Mouse (Mus musculus): Measurements from ENCODE around the gene Pcmt1. TPM values are rescaled to one million over a fixed set of nuclear protein-coding genes. Genes with fewer than 3 reads are reported as not detected.
"Not testable (repeated sequence)": the region's sequence is repeated elsewhere in the genome, so short reads cannot be mapped to it uniquely, and the experiment has no call there.

The Pcmt1 gene
- polyA plus RNA-seq, 1 experiment from 2014 or later: 126 TPM

DNA sequence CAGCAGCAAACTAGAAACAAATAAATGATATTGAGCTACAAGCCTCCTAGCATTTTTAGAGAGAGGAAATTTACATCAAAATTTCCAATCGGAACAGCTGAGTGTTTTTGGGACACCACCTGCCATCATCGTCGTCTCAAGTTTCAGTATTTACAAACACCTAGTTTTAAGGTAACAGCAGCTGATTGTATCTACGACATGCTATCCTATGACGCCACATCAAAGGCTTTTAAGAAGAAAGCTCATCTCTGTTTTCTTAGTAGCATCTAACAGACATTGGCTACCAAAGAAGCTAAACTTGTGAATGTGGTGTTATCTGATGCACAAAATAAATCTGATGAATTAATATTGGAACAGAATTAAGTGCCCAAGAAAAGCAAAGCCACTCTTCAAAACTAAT lies 50.6 kb downstream of the Pcmt1 start:
- WGBS: 84% methylated on average over 5 of the region's 5 CpGs
- peaks cover 25% of the 10 kb centered on the region for H3K36me3 ChIP-seq (ENCODE audit: control insufficient read depth, insufficient read depth, low read length)
- DNase-seq (ENCODE audit: low spot score): no peak

DNA sequence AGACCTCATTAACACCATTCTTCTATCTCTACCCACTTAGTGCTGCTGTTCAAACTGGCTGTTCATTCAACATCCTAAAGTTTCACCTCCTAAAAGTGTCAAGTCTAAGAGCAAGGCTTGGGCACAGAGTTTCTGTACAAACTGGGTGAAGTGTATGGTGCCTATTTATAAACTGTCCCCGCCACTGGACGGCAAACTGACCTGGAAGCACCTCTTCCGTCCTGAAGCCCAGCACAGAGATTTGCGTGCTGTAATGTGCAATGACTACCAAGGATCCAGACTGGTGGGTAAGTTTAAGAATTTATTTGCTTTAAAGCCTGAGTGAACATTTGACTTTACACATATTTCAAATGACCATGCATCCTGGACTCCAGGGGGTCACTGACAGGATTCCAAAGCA lies 51.8 kb downstream of the Pcmt1 start:
- Histone ChIP-seq H3K4me2 (ENCODE audit: low read depth, low read length) (no peak overlapping the region), H3K27me3 (replicated peaks; ENCODE audit: control insufficient read depth, insufficient read depth, low read length) (no peaks in the 10 kb centered on the region), H3K9me3 (ENCODE audit: control insufficient read depth, low read length) (no peaks in the 10 kb centered on the region), H3K9ac (ENCODE audit: low read depth, low read length) (no peak overlapping the region), H3K4me3 (ENCODE audit: low read depth, low read length) (no peak overlapping the region), H3K4me1 (ENCODE audit: control insufficient read depth, insufficient read depth, low read length) (no peaks in the 10 kb centered on the region), H3K27ac (replicated peaks; ENCODE audit: low read depth, low read length) (no peak overlapping the region), H3K36me3 (ENCODE audit: control insufficient read depth, insufficient read depth, low read length) (peaks cover 25% of the 10 kb centered on the region)
- 89% methylated on average over 4 of the region's 4 CpGs for WGBS
- DNase-seq (ENCODE audit: low spot score): no peak
- no peak for ATAC-seq (ENCODE audit: low read depth)

More for the DNA sequence above, 50.6 kb downstream of the Pcmt1 start:
- Histone ChIP-seq H3K4me3 (ENCODE audit: low read depth, low read length) (no peak overlapping the region), H3K4me1 (ENCODE audit: control insufficient read depth, insufficient read depth, low read length) (no peaks in the 10 kb centered on the region), H3K4me2 (ENCODE audit: low read depth, low read length) (no peak overlapping the region), H3K27ac (replicated peaks; ENCODE audit: low read depth, low read length) (no peak overlapping the region), H3K9me3 (ENCODE audit: control insufficient read depth, low read length) (no peaks in the 10 kb centered on the region), H3K9ac (ENCODE audit: low read depth, low read length) (no peak overlapping the region), H3K27me3 (replicated peaks; ENCODE audit: control insufficient read depth, insufficient read depth, low read length) (no peaks in the 10 kb centered on the region)
- no peak for ATAC-seq (ENCODE audit: low read depth)

DNA sequence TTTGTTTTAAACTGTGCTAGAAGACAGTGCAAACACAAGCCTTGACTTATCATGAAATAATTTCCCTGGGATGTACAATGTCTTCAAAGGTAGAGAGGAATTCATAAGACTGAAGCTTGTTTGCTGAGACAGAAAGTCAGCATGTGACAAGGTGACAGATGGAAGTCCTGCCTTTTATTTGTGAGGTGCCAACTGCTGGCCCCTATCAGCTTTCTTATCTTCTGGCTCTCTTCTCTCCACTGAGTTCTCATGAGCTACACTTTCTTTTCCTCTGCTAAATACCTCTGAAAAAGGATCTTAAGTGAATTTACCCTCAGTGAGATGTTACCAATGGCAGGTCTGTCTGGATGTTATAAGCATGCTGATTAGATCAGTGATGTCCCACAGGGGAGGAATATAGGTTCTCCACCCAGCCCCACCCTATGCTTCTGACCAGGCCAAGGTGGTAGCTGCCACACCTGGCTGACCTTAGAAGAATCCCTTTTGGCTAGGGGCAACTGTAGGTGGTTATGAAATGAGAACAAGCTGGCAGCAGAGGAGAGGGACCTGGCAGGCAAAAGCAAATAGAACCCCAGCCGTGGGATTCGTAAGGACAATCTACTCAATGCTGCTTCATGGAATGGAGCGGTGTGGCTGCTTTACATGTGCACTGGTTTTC lies 56.9 kb downstream of the Pcmt1 start:
- no peaks in the 10 kb centered on the region for H3K9me3 ChIP-seq (ENCODE audit: control insufficient read depth, low read length)
- H3K27me3 ChIP-seq (replicated peaks; ENCODE audit: control insufficient read depth, insufficient read depth, low read length): no peaks in the 10 kb centered on the region
- DNase-seq (ENCODE audit: low spot score): no peak
- no peak overlapping the region for H3K4me2 ChIP-seq (ENCODE audit: low read depth, low read length)
- no peaks in the 10 kb centered on the region for H3K4me1 ChIP-seq (ENCODE audit: control insufficient read depth, insufficient read depth, low read length)
- ATAC-seq (ENCODE audit: low read depth): no peak
- no peak overlapping the region for H3K27ac ChIP-seq (replicated peaks; ENCODE audit: low read depth, low read length)
- no peak overlapping the region for H3K4me3 ChIP-seq (ENCODE audit: low read depth, low read length)
- no peak overlapping the region for H3K9ac ChIP-seq (ENCODE audit: low read depth, low read length)
- WGBS: 87% methylated on average over 3 of the region's 3 CpGs
- H3K36me3 ChIP-seq (ENCODE audit: control insufficient read depth, insufficient read depth, low read length): peaks cover 9% of the 10 kb centered on the region; the same call in 1 of the 2 replicates

DNA sequence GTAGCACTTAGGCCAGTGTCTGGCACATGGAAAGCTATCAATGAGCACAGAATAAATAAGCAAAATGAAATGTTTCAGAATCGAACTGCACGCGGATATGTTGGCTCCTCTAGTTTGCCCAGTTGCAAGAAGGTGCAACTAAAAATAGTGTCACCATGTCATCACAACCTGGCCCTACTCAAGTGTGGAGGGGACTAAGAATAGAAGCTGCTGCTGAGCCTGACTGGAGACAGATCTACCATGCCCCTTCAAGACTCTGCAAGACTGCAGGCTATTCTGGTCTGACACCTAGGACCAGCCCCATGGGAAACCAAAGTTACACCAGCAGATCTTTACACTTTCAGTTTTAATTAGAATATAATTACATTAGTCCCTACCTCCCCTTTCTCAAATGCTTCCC lies 58.6 kb downstream of the Pcmt1 start:
- WGBS: 90% methylated on average over 3 of the region's 3 CpGs
- Histone ChIP-seq H3K27me3 (replicated peaks; ENCODE audit: control insufficient read depth, insufficient read depth, low read length) (no peaks in the 10 kb centered on the region), H3K9ac (ENCODE audit: low read depth, low read length) (no peak overlapping the region), H3K27ac (replicated peaks; ENCODE audit: low read depth, low read length) (no peak overlapping the region), H3K36me3 (ENCODE audit: control insufficient read depth, insufficient read depth, low read length) (no peaks in the 10 kb centered on the region), H3K4me1 (ENCODE audit: control insufficient read depth, insufficient read depth, low read length) (no peaks in the 10 kb centered on the region), H3K4me2 (ENCODE audit: low read depth, low read length) (no peak overlapping the region), H3K4me3 (ENCODE audit: low read depth, low read length) (no peak overlapping the region), H3K9me3 (ENCODE audit: control insufficient read depth, low read length) (no peaks in the 10 kb centered on the region)
- ATAC-seq (ENCODE audit: low read depth) (no peak), DNase-seq (ENCODE audit: low spot score) (no peak)

DNA sequence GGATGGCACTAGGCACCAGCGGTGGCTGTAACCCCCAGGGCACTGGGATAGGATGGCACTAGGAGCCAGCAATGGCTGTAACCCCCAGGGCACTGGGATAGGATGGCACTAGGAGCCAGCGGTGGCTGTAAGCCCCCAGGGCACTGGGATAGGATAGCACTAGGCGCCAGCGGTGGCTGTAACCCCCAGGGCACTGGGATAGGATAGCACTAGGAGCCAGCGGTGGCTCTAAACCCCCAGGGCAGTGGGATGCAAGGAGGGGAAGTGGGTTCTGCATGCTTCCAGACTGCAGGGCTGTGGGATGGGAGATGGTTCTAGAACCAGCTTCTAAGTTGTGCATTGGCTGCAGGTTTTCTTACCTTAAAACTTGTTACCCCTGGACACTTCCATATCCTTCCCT lies 60.2 kb downstream of the Pcmt1 start:
- Histone ChIP-seq H3K27ac (replicated peaks; ENCODE audit: low read depth, low read length) (no peak overlapping the region), H3K4me2 (ENCODE audit: low read depth, low read length) (no peak overlapping the region), H3K36me3 (ENCODE audit: control insufficient read depth, insufficient read depth, low read length) (no peaks in the 10 kb centered on the region), H3K4me1 (ENCODE audit: control insufficient read depth, insufficient read depth, low read length) (no peaks in the 10 kb centered on the region), H3K4me3 (ENCODE audit: low read depth, low read length) (no peak overlapping the region), H3K27me3 (replicated peaks; ENCODE audit: control insufficient read depth, insufficient read depth, low read length) (no peaks in the 10 kb centered on the region), H3K9me3 (ENCODE audit: control insufficient read depth, low read length) (no peaks in the 10 kb centered on the region), H3K9ac (ENCODE audit: low read depth, low read length) (no peak overlapping the region)
- no peak for DNase-seq (ENCODE audit: low spot score)
- ATAC-seq (ENCODE audit: low read depth): no peak
- WGBS: 67% methylated on average over 5 of the region's 5 CpGs

DNA sequence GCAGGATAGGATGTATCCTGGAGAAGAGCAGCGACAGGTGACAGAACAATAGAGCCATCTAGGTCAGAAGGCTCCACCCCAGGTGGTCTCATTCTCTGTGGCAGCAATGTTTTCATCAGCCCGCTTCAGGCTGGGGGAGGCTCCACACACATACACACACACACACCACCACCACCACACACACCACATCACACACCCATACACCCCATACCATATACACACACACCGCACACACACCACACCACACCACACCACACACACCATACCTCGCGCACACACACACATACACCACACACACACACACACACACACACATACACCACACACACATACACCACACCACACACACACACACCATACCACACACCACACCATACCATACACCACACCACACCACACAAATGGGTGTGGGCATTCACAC lies 61.1 kb downstream of the Pcmt1 start:
- Histone ChIP-seq H3K9me3 (ENCODE audit: control insufficient read depth, low read length) (peaks cover 2% of the 10 kb centered on the region), H3K27me3 (replicated peaks; ENCODE audit: control insufficient read depth, insufficient read depth, low read length) (no peaks in the 10 kb centered on the region), H3K4me1 (ENCODE audit: control insufficient read depth, insufficient read depth, low read length) (no peaks in the 10 kb centered on the region), H3K27ac (replicated peaks; ENCODE audit: low read depth, low read length) (no peak overlapping the region), H3K4me3 (ENCODE audit: low read depth, low read length) (no peak overlapping the region), H3K36me3 (ENCODE audit: control insufficient read depth, insufficient read depth, low read length) (no peaks in the 10 kb centered on the region), H3K4me2 (ENCODE audit: low read depth, low read length) (no peak overlapping the region), H3K9ac (ENCODE audit: low read depth, low read length) (no peak overlapping the region)
- DNase-seq (ENCODE audit: low spot score) (no peak), ATAC-seq (ENCODE audit: low read depth) (no peak)
- 86% methylated on average over 4 of the region's 5 CpGs for WGBS

DNA sequence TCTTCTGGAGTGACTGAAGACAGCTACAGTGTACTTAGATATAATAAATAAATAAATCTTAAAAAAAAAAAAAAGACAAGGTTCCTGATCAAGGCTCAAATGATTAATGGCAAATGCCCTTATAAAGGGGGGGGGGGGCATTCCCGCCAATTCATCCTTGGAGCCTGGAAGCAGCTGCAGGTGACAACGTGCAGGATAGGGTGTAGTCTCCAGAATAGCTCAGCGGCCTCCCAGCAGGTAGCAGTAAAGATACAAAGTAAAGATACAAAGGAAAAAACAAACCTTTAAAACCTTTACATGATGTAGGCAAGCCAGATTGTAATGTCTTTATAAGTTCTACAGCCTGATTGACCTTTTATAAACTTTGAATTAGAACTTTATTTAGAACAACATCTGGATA lies 63.4 kb downstream of the Pcmt1 start:
- not testable (repeated sequence) for H3K4me2 ChIP-seq (ENCODE audit: low read depth, low read length); H3K27ac ChIP-seq (replicated peaks; ENCODE audit: low read depth, low read length); H3K4me1 ChIP-seq (ENCODE audit: control insufficient read depth, insufficient read depth, low read length); H3K9ac ChIP-seq (ENCODE audit: low read depth, low read length); ATAC-seq (ENCODE audit: low read depth); H3K27me3 ChIP-seq (replicated peaks; ENCODE audit: control insufficient read depth, insufficient read depth, low read length); DNase-seq (ENCODE audit: low spot score); H3K36me3 ChIP-seq (ENCODE audit: control insufficient read depth, insufficient read depth, low read length); H3K4me3 ChIP-seq (ENCODE audit: low read depth, low read length); H3K9me3 ChIP-seq (ENCODE audit: control insufficient read depth, low read length)
- 46% methylated on average over 3 of the region's 3 CpGs for WGBS

DNA sequence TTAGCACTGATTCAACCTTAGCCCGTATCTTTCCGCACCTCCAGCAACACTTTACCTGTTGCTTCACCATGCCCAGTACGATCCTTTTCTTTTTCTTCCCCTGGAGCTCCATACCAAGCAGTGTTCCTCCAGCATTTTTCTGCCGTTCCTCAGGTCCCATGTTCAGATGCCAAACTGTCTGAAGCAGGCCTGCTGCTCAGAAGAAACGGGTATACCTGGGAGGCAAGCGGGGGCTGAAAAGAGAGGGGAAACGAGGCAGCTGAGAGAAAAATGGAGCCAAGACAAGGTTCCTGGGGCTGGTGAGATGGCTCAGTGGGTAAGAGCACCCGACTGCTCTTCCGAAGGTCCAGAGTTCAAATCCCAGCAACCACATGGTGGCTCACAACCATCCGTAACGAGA lies 63.8 kb downstream of the Pcmt1 start:
- H3K4me1 ChIP-seq (ENCODE audit: control insufficient read depth, insufficient read depth, low read length); H3K27me3 ChIP-seq (replicated peaks; ENCODE audit: control insufficient read depth, insufficient read depth, low read length); ATAC-seq (ENCODE audit: low read depth); H3K36me3 ChIP-seq (ENCODE audit: control insufficient read depth, insufficient read depth, low read length); H3K4me2 ChIP-seq (ENCODE audit: low read depth, low read length); H3K9ac ChIP-seq (ENCODE audit: low read depth, low read length); H3K27ac ChIP-seq (replicated peaks; ENCODE audit: low read depth, low read length); H3K9me3 ChIP-seq (ENCODE audit: control insufficient read depth, low read length); DNase-seq (ENCODE audit: low spot score); H3K4me3 ChIP-seq (ENCODE audit: low read depth, low read length): not testable (repeated sequence)
- 92% methylated on average over 9 of the region's 11 CpGs for WGBS

DNA sequence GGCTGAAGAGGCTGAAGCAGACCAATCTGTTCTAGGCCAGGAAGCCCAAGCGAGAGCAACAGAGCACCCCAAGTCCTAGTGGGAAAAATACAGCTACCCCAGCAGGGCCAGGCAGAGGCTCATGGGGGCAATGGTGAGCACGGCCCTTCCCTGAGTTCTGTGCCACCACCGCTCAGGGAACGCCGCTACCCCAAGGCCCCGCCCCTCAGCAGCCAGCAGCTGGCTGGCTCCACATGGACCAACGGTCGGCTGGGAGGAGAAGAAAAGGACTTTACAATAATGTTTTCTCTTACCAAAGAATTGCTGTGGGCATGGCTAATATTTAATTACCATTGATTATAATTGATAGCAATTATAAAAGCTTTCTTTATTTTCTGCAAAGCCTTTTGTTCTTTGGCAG lies 66.1 kb downstream of the Pcmt1 start:
- Histone ChIP-seq H3K9me3 (ENCODE audit: control insufficient read depth, low read length) (peaks cover 5% of the 10 kb centered on the region), H3K4me1 (ENCODE audit: control insufficient read depth, insufficient read depth, low read length) (no peaks in the 10 kb centered on the region), H3K4me3 (ENCODE audit: low read depth, low read length) (no peak overlapping the region), H3K27me3 (replicated peaks; ENCODE audit: control insufficient read depth, insufficient read depth, low read length) (no peaks in the 10 kb centered on the region), H3K36me3 (ENCODE audit: control insufficient read depth, insufficient read depth, low read length) (no peaks in the 10 kb centered on the region), H3K9ac (ENCODE audit: low read depth, low read length) (no peak overlapping the region), H3K27ac (replicated peaks; ENCODE audit: low read depth, low read length) (no peak overlapping the region), H3K4me2 (ENCODE audit: low read depth, low read length) (no peak overlapping the region)
- DNase-seq (ENCODE audit: low spot score) (no peak), ATAC-seq (ENCODE audit: low read depth) (no peak)
- 88% methylated on average over 8 of the region's 8 CpGs for WGBS
